Mouse (Mus musculus) MEL (cell line): ENCODE measurements at regions not wholly inside any gene's neighbourhood (a gene's known extent, or its start where the extent isn't known, plus 50 kb on each side); places are given as distances from the start of the nearest gene placed in this dataset.
A peak's percentile ranks its signal among the peaks of the same experiment; 100 is the strongest.

Source experiments
- DNase-seq: peaks from one replicate; pipeline ENCODE4 v3.0.0; 2011; ENCODE audit warnings: low read depth, low spot score
- H3K27ac ChIP-seq: 2 replicates; pipeline ENCODE4 v1.5.1; 2012; ENCODE audit warnings: low read depth, mild to moderate bottlenecking, control low read depth, low read length, moderate library complexity; ENCODE audit not compliant: control insufficient read depth
- H3K27me3 ChIP-seq, 2 experiments: fragments of 150-350 bp in 1 of 2; sonication (generic) in 1 of 2; 2 replicates each; pipeline ENCODE4 v1.6.1; 2012; ENCODE audit warnings: low read length in 2 of 2, mild to moderate bottlenecking in 2 of 2, improper control_type of control experiment in 1 of 2, moderate library complexity in 1 of 2; ENCODE audit not compliant: insufficient read depth in 2 of 2, control insufficient read depth in 1 of 2
- H3K36me3 ChIP-seq, 2 experiments: 2 replicates each; pipeline ENCODE4 v1.6.1; 2012 to 2014; ENCODE audit warnings: low read length in 2 of 2, improper control_type of control experiment in 1 of 2, inconsistent platforms in 1 of 2, mild to moderate bottlenecking in 1 of 2; ENCODE audit not compliant: insufficient read depth in 2 of 2, control insufficient read depth in 1 of 2
- H3K4me1 ChIP-seq, 2 experiments: fragments of 150-350 bp in 1 of 2; sonication (generic) in 1 of 2; 2 replicates each; pipeline ENCODE4 v1.6.1; 2012; ENCODE audit warnings: low read length in 2 of 2, improper control_type of control experiment in 1 of 2, mild to moderate bottlenecking in 1 of 2; ENCODE audit not compliant: insufficient read depth in 2 of 2, control insufficient read depth in 1 of 2
- H3K4me3 ChIP-seq, 2 experiments: fragments of 150-350 bp in 1 of 2; sonication (generic) in 1 of 2; 2 replicates each; pipeline ENCODE4 v1.5.1; 2012; ENCODE audit warnings: low read depth in 2 of 2, low read length in 2 of 2, mild to moderate bottlenecking in 2 of 2, moderate library complexity in 2 of 2, control low read depth in 1 of 2, improper control_type of control experiment in 1 of 2; ENCODE audit not compliant: control insufficient read depth in 1 of 2, insufficient read depth in 1 of 2
- H3K79me2 ChIP-seq: 2 replicates; pipeline ENCODE4 v1.6.1; 2012; ENCODE audit warnings: mild to moderate bottlenecking, low read length, moderate library complexity; ENCODE audit not compliant: control insufficient read depth, poor library complexity, insufficient read depth
- H3K9ac ChIP-seq: 2 replicates; pipeline ENCODE4 v1.6.1; 2012; ENCODE audit warnings: low read depth, mild to moderate bottlenecking, control low read depth, low read length, moderate library complexity; ENCODE audit not compliant: control insufficient read depth, poor library complexity, severe bottlenecking
- H3K9me3 ChIP-seq: fragments of 150-350 bp; sonication (generic); replicated peaks from 2 replicates; pipeline ENCODE4 v1.6.1; 2012; ENCODE audit warnings: mild to moderate bottlenecking, low read length, improper control_type of control experiment, moderate library complexity; ENCODE audit not compliant: insufficient read depth
- BHLHE40 ChIP-seq: IDR thresholded peaks from 2 replicates; pipeline ENCODE4 v1.6.1; 2012; ENCODE audit warnings: low read depth, mild to moderate bottlenecking, inconsistent platforms, low read length, improper control_type of control experiment, borderline replicate concordance
- CHD2 ChIP-seq: IDR thresholded peaks from 2 replicates; pipeline ENCODE4 v1.6.1; 2011; ENCODE audit warnings: low read length, improper control_type of control experiment
- CTCF ChIP-seq, 3 experiments: IDR thresholded peaks in 2 of 3; conservative IDR thresholded peaks in 1 of 3; 2 replicates each; pipeline ENCODE4 v1.5.1; 2011 to 2012; ENCODE audit warnings: low read length in 3 of 3, low read depth in 2 of 3, mild to moderate bottlenecking in 2 of 3, improper control_type of control experiment in 1 of 3, inconsistent platforms in 1 of 3, mixed read lengths in 1 of 3, moderate library complexity in 1 of 3; ENCODE audit not compliant: control insufficient read depth in 1 of 3, insufficient read depth in 1 of 3, poor library complexity in 1 of 3, severe bottlenecking in 1 of 3
- E2F4 ChIP-seq: IDR thresholded peaks from 2 replicates; pipeline ENCODE4 v1.6.1; 2011; ENCODE audit warnings: low read depth, low read length, improper control_type of control experiment, borderline replicate concordance
- ELF1 ChIP-seq: IDR thresholded peaks from 2 replicates; pipeline ENCODE4 v1.6.1; 2014; ENCODE audit warnings: low read depth, mild to moderate bottlenecking, inconsistent platforms, low read length, improper control_type of control experiment, moderate library complexity
- ETS1 ChIP-seq: IDR thresholded peaks from 2 replicates; pipeline ENCODE4 v1.6.1; 2012; ENCODE audit warnings: low read depth, mild to moderate bottlenecking, inconsistent platforms, low read length, improper control_type of control experiment, moderate library complexity
- GABPA ChIP-seq: IDR thresholded peaks from 2 replicates; pipeline ENCODE4 v1.6.1; 2012; ENCODE audit warnings: low read depth, mild to moderate bottlenecking, inconsistent platforms, low read length, improper control_type of control experiment, moderate library complexity
- GATA1 ChIP-seq: IDR thresholded peaks from 2 replicates; pipeline ENCODE4 v1.6.1; 2011; ENCODE audit warnings: low read depth, low read length, improper control_type of control experiment
- HCFC1 ChIP-seq: IDR thresholded peaks from 2 replicates; pipeline ENCODE4 v1.6.1; 2012; ENCODE audit warnings: low read depth, mild to moderate bottlenecking, inconsistent platforms, low read length, improper control_type of control experiment, moderate library complexity
- JUND ChIP-seq: IDR thresholded peaks from 2 replicates; pipeline ENCODE4 v1.6.1; 2011; ENCODE audit warnings: low read depth, mild to moderate bottlenecking, improper control_type of control experiment, low read length
- KAT2A ChIP-seq: conservative IDR thresholded peaks from 2 replicates; pipeline ENCODE4 v1.6.1; 2012; ENCODE audit warnings: low read depth, low read length, improper control_type of control experiment, inconsistent platforms
- MAFK ChIP-seq: IDR thresholded peaks from 2 replicates; pipeline ENCODE4 v1.6.1; 2011; ENCODE audit warnings: low read depth, mild to moderate bottlenecking, low read length, improper control_type of control experiment, borderline replicate concordance
- MAX ChIP-seq: IDR thresholded peaks from 2 replicates; pipeline ENCODE4 v1.6.1; 2011; ENCODE audit warnings: low read length, improper control_type of control experiment
- MAZ ChIP-seq: IDR thresholded peaks from 2 replicates; pipeline ENCODE4 v1.6.1; 2012; ENCODE audit warnings: low read depth, mild to moderate bottlenecking, inconsistent platforms, low read length, improper control_type of control experiment
- MXI1 ChIP-seq: IDR thresholded peaks from 2 replicates; pipeline ENCODE4 v1.6.1; 2011; ENCODE audit warnings: mild to moderate bottlenecking, low read depth, low read length, improper control_type of control experiment
- MYB ChIP-seq: IDR thresholded peaks from 2 replicates; pipeline ENCODE4 v1.6.1; 2011; ENCODE audit warnings: mild to moderate bottlenecking, low read depth, low read length, improper control_type of control experiment
- MYC ChIP-seq: IDR thresholded peaks from 2 replicates; pipeline ENCODE4 v1.6.1; 2011; ENCODE audit warnings: low read depth, mild to moderate bottlenecking, low read length, improper control_type of control experiment, moderate library complexity
- NELFE ChIP-seq: IDR thresholded peaks from 2 replicates; pipeline ENCODE4 v1.6.1; 2011; ENCODE audit warnings: low read depth, low read length, improper control_type of control experiment
- NRF1 ChIP-seq: IDR thresholded peaks from 2 replicates; pipeline ENCODE4 v1.6.1; 2014; ENCODE audit warnings: low read depth, mild to moderate bottlenecking, inconsistent platforms, low read length, improper control_type of control experiment, moderate library complexity; ENCODE audit not compliant: poor library complexity, insufficient read depth, severe bottlenecking
- POLR2A ChIP-seq, 2 experiments: IDR thresholded peaks; 2 replicates each; pipeline ENCODE4 v1.6.1; 2011 to 2012; ENCODE audit warnings: low read length in 2 of 2, mild to moderate bottlenecking in 2 of 2, control low read depth in 1 of 2, improper control_type of control experiment in 1 of 2, low read depth in 1 of 2, moderate library complexity in 1 of 2; ENCODE audit not compliant: control insufficient read depth in 1 of 2, insufficient read depth in 1 of 2, poor library complexity in 1 of 2
- POLR2AphosphoS2 ChIP-seq: IDR thresholded peaks from 2 replicates; pipeline ENCODE4 v1.6.1; 2011; ENCODE audit warnings: low read length, improper control_type of control experiment
- RAD21 ChIP-seq: IDR thresholded peaks from 2 replicates; pipeline ENCODE4 v1.6.1; 2011; ENCODE audit warnings: mild to moderate bottlenecking, low read depth, low read length, improper control_type of control experiment
- RCOR1 ChIP-seq: IDR thresholded peaks from 2 replicates; pipeline ENCODE4 v1.6.1; 2012; ENCODE audit warnings: low read depth, mild to moderate bottlenecking, inconsistent platforms, low read length, improper control_type of control experiment
- SIN3A ChIP-seq: IDR thresholded peaks from 2 replicates; pipeline ENCODE4 v1.6.1; 2012; ENCODE audit warnings: low read length, improper control_type of control experiment, inconsistent platforms
- SMC3 ChIP-seq: IDR thresholded peaks from 2 replicates; pipeline ENCODE4 v1.6.1; 2011; ENCODE audit warnings: low read depth, low read length, improper control_type of control experiment
- TAL1 ChIP-seq: IDR thresholded peaks from 2 replicates; pipeline ENCODE4 v1.6.1; 2012; ENCODE audit warnings: mild to moderate bottlenecking, inconsistent platforms, low read length, moderate library complexity, mixed read lengths
- TBP ChIP-seq: IDR thresholded peaks from 2 replicates; pipeline ENCODE4 v1.8.0; 2011; ENCODE audit warnings: low read depth, low read length, improper control_type of control experiment
- TCF12 ChIP-seq: IDR thresholded peaks from 2 replicates; pipeline ENCODE4 v1.6.1; 2014; ENCODE audit warnings: low read depth, mild to moderate bottlenecking, inconsistent platforms, low read length, improper control_type of control experiment, moderate library complexity
- UBTF ChIP-seq: IDR thresholded peaks from 2 replicates; pipeline ENCODE4 v1.6.1; 2012; ENCODE audit warnings: low read depth, mild to moderate bottlenecking, inconsistent platforms, low read length, improper control_type of control experiment, moderate library complexity, borderline replicate concordance; ENCODE audit not compliant: insufficient read depth
- USF1 ChIP-seq: IDR thresholded peaks from 2 replicates; pipeline ENCODE4 v1.6.1; 2014; ENCODE audit warnings: low read depth, mild to moderate bottlenecking, inconsistent platforms, low read length, improper control_type of control experiment, moderate library complexity
- USF2 ChIP-seq, 2 experiments: IDR thresholded peaks; 2 replicates each; pipeline ENCODE4 v1.6.1; 2011 to 2012; ENCODE audit warnings: improper control_type of control experiment in 2 of 2, low read length in 2 of 2, borderline replicate concordance in 1 of 2, inconsistent platforms in 1 of 2, low read depth in 1 of 2, mild to moderate bottlenecking in 1 of 2; ENCODE audit not compliant: insufficient read depth in 1 of 2
- ZC3H11A ChIP-seq: IDR thresholded peaks from 2 replicates; pipeline ENCODE4 v1.6.1; 2012; ENCODE audit warnings: low read depth, mild to moderate bottlenecking, inconsistent platforms, low read length, improper control_type of control experiment
- ZKSCAN1 ChIP-seq: IDR thresholded peaks from 2 replicates; pipeline ENCODE4 v1.6.1; 2012; ENCODE audit warnings: low read depth, mild to moderate bottlenecking, inconsistent platforms, low read length, improper control_type of control experiment, moderate library complexity
- ZMIZ1 ChIP-seq: IDR thresholded peaks from 2 replicates; pipeline ENCODE4 v1.6.1; 2012; ENCODE audit warnings: low read depth, mild to moderate bottlenecking, inconsistent platforms, low read length, improper control_type of control experiment, moderate library complexity
- ZNF384 ChIP-seq: IDR thresholded peaks from 2 replicates; pipeline ENCODE4 v1.6.1; 2012; ENCODE audit warnings: low read depth, mild to moderate bottlenecking, inconsistent platforms, low read length, improper control_type of control experiment

DNA sequence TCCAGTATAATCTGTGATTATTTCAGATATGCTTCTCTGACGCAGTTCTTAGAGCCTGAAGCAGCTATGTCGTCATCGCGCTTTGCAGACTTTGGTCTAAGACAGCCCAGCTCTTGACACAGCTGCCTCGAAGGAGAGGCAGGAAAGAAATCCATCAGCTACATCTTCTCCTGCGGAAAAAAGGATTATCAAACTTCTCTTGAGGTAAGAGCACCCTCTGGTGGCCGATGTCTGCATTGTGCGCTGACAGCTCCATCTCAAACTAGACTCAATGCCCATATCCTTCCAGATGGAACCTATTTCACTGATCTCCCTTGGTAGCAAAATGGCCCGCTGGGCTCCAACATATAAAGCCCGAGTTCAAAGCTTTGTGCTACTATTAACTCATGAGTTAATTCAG lies 96.8 kb upstream of the Cop1 start:
- DNase-seq = peak; percentile 65
- no peaks in the 10 kb centered on the region for H3K79me2 ChIP-seq
- H3K36me3 ChIP-seq = no peaks in the 10 kb centered on the region

DNA sequence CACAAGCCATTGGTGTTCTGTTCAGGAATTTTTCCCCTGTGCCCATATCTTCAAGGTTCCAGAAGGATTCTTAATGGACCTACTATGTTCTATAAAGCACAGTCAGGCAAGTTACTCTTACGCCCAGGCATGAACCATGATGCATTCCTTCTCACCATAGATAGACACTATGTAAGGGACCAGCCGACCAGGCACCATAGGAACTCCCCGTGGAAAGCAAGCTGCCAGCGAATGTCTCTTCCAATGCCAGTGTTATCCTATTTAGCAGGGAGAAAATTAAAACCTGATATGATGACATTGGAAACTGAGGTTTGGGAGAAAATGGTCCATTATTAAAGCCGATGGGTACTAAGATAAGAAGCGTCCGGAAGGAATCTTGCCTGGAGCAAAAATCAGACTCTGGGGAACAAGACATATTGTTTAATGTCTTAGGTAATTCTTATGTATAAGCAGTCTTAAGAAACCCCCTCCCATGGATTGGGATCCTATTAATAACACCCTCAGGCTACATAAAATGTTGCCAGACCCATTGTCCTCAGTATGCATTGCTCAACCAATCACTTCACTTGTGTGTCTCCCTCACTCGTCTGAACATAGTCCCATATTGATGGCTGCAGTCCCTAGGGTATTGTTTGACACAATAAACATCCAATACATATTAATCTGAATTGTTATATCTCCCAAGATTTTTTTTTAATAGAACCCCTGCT lies 84.2 kb upstream of the Cop1 start:
- no peaks in the 10 kb centered on the region for H3K4me1 ChIP-seq
- no peaks in the 10 kb centered on the region for H3K79me2 ChIP-seq
- H3K27me3 ChIP-seq = no peaks in the 10 kb centered on the region
- no peaks in the 10 kb centered on the region for H3K9me3 ChIP-seq
- TF ChIP-seq E2F4 (no peak), ZMIZ1 (no peak), SIN3A (no peak), HCFC1 (no peak), NELFE (no peak), ZKSCAN1 (no peak), RAD21 (no peak), BHLHE40 (no peak), MYB (no peak), UBTF (no peak), ETS1 (no peak), MYC (no peak), MAZ (no peak), ZNF384 (no peak), MAFK (no peak), USF1 (no peak), POLR2AphosphoS2 (no peak)
- no peak overlapping the region for H3K27ac ChIP-seq
- H3K4me3 ChIP-seq = no peak overlapping the region
- H3K9ac ChIP-seq = no peak overlapping the region
- no peak for DNase-seq
- no peaks in the 10 kb centered on the region for H3K36me3 ChIP-seq

More for the DNA sequence above, 96.8 kb upstream of the Cop1 start:
- Histone ChIP-seq H3K9me3 (no peaks in the 10 kb centered on the region), H3K4me1 (no peaks in the 10 kb centered on the region), H3K4me3 (no peak overlapping the region), H3K9ac (no peak overlapping the region), H3K27me3 (no peaks in the 10 kb centered on the region), H3K27ac (no peak overlapping the region)
- TF ChIP-seq USF1 (no peak), TCF12 (no peak), ZNF384 (0 out of 2 replicates have a peak, but pooled peaks have one; percentile 9), E2F4 (no peak), UBTF (no peak), TAL1 (no peak), GABPA (no peak), JUND (no peak), HCFC1 (no peak), POLR2A (IDR thresholded peaks at IDR 0.05; ENCODE audit: control insufficient read depth in 1 of 2, insufficient read depth in 1 of 2, low read depth in 1 of 2, low read length in 2 of 2, poor library complexity in 1 of 2) (no peak), RAD21 (peak; percentile 63), SMC3 (peak; percentile 71), MYC (no peak), ZC3H11A (peak; percentile 51), ZMIZ1 (no peak), TBP (no peak), KAT2A (no peak), ELF1 (no peak), CHD2 (no peak), RCOR1 (no peak), GATA1 (no peak), USF2 (IDR thresholded peaks at IDR 0.05; ENCODE audit: borderline replicate concordance in 1 of 2, insufficient read depth in 1 of 2, low read depth in 1 of 2, low read length in 2 of 2) (no peak), ETS1 (no peak), MAFK (no peak), CTCF (IDR thresholded peaks at IDR 0.05 in 2 of 3, conservative IDR thresholded peaks at IDR 0.05 in 1 of 3; ENCODE audit: control insufficient read depth in 1 of 3, insufficient read depth in 1 of 3, low read depth in 2 of 3, low read length in 3 of 3, poor library complexity in 1 of 3, severe bottlenecking in 1 of 3) (peak; percentile 71 to 78 (median 75)), MXI1 (no peak), MAX (no peak), ZKSCAN1 (no peak), BHLHE40 (no peak), NRF1 (no peak), MAZ (no peak), MYB (no peak)
